Comparison of ENCODE assay signal across 16 mouse cellular contexts in genomic region chr10:8778845-8779244, GRCm38 (mm10).
DNase-seq lines count a peak whose midpoint lies in the region; ATAC-seq and TF ChIP-seq lines count a peak whose summit lies in the region.
"Had no signal": no experiment of that assay in that cellular context is flagged by ENCODE, and none has a peak within 500 bp of the region (broad histone marks: within the 10 kb centered on the region; RNA-seq: fewer than 3 reads in every experiment).

No protein-coding gene starts in this region.

- no peak overlapping the region for H3K27ac ChIP-seq in heart, postnatal 0 days (ENCODE audit: low read depth)
- H3K27ac ChIP-seq in lung, embryonic 14.5 days (ENCODE audit: low read depth) = no peak overlapping the region
- no peak overlapping the region for H3K27ac ChIP-seq in small intestine, adult 2 months (ENCODE audit: insufficient read depth, low read depth, low read length)
- H3K27ac ChIP-seq: heart, embryonic 13.5 days; hindbrain, embryonic 14.5 days had no signal

- H3K36me3 ChIP-seq in heart, postnatal 0 days (replicated peaks; ENCODE audit: control insufficient read depth, insufficient read depth, low read length) = peaks cover 35% of the 10 kb centered on the region
- peaks cover 29% of the 10 kb centered on the region for H3K36me3 ChIP-seq in lung, embryonic 14.5 days (ENCODE audit: insufficient read depth)
- peaks cover 8% of the 10 kb centered on the region for H3K36me3 ChIP-seq in small intestine, adult 2 months (ENCODE audit: control insufficient read depth, insufficient read depth, low read length)

- DNase-seq in heart, postnatal 0 days (ENCODE audit: low spot score) = no peak
- DNase-seq in heart, postnatal 4 days = no peak
- no peak for DNase-seq in lung, embryonic 14.5 days
- no peak for DNase-seq in lung, postnatal 36 days
- no peak for DNase-seq in Patski (ENCODE audit: low read depth, low spot score)
- DNase-seq in spleen, adult 18-20 months = no peak
- DNase-seq: adrenal gland, adult 2 months; cerebellum, adult 9-11 months; embryo, embryonic 11 days; gastrocnemius, postnatal 36 days; kidney, adult 8-10 months; thymus, postnatal 25 days had no signal

- no peak overlapping the region for H3K9ac ChIP-seq in heart, postnatal 0 days (replicated peaks; ENCODE audit: low read depth, low read length)
- no peak overlapping the region for H3K9ac ChIP-seq in lung, embryonic 14.5 days
- H3K9ac ChIP-seq: heart, embryonic 13.5 days; hindbrain, embryonic 14.5 days had no signal

- 0 out of 2 replicates have a peak, but pooled peaks have one; percentile 15 for TF ChIP-seq CTCF in heart, postnatal 0 days (IDR thresholded peaks at IDR 0.05; ENCODE audit: low read depth)
- TF ChIP-seq CTCF in lung, embryonic 14.5 days (IDR thresholded peaks at IDR 0.05; ENCODE audit: low read depth) = peak; percentile 35; the same call in 1 of the 2 replicates
- TF ChIP-seq CTCF in Patski (IDR thresholded peaks at IDR 0.05) = peak; percentile 68
- TF ChIP-seq CTCF in small intestine, adult 2 months (IDR thresholded peaks at IDR 0.05; ENCODE audit: extremely low read depth, insufficient read length, insufficient replicate concordance, low read depth, low read length) = peak; percentile 29; the same call in 1 of the 2 replicates

- peaks cover 9% of the 10 kb centered on the region; the same call in 1 of the 2 replicates for H3K4me1 ChIP-seq in heart, postnatal 0 days (ENCODE audit: control insufficient read depth, insufficient read depth)
- H3K4me1 ChIP-seq in lung, embryonic 14.5 days (ENCODE audit: insufficient read depth) = no peaks in the 10 kb centered on the region
- H3K4me1 ChIP-seq in small intestine, adult 2 months (ENCODE audit: control insufficient read depth, insufficient read depth, insufficient read length, low read length) = no peaks in the 10 kb centered on the region; the same call in 1 of the 2 replicates

- in situ Hi-C loops in Patski (cut with MboI; ENCODE audit: low pct_unique_long_range_greater_than_20kb) = no loop called here

- POLR2A ChIA-PET in Patski (lab: Charles Lee) = no interaction called here

- H3K4me2 ChIP-seq in heart, postnatal 0 days (ENCODE audit: low read depth, low read length) = no peak overlapping the region
- no peak overlapping the region for H3K4me2 ChIP-seq in lung, embryonic 14.5 days
- H3K4me2 ChIP-seq: heart, embryonic 13.5 days; hindbrain, embryonic 14.5 days had no signal

- no peak overlapping the region for H3K4me3 ChIP-seq in heart, postnatal 0 days (ENCODE audit: low read depth, low read length)
- H3K4me3 ChIP-seq in lung, embryonic 14.5 days (ENCODE audit: low read depth, low read length) = no peak overlapping the region
- H3K4me3 ChIP-seq in small intestine, adult 2 months (ENCODE audit: low read depth, low read length) = no peak overlapping the region
- H3K4me3 ChIP-seq: erythroblast, embryonic 14.5 days; heart, embryonic 13.5 days had no signal

- no peaks in the 10 kb centered on the region for H3K9me3 ChIP-seq in heart, postnatal 0 days (replicated peaks; ENCODE audit: control insufficient read depth, low read length)
- H3K9me3 ChIP-seq in lung, embryonic 14.5 days (ENCODE audit: low read depth, low read length) = no peaks in the 10 kb centered on the region
- H3K9me3 ChIP-seq: heart, embryonic 13.5 days had no signal

- no peak for ATAC-seq in heart, postnatal 0 days (ENCODE audit: insufficient read depth, low read depth)
- ATAC-seq in lung, embryonic 14.5 days (ENCODE audit: insufficient read depth) = no peak
- ATAC-seq in Patski = no peak

- no peak for TF ChIP-seq EP300 in heart, postnatal 0 days (IDR thresholded peaks at IDR 0.05; ENCODE audit: low read depth)

- no peak for TF ChIP-seq POLR2A in small intestine, adult 2 months (IDR thresholded peaks at IDR 0.05; ENCODE audit: low read depth, low read length)

- WGBS in heart, postnatal 0 days = 89% methylated on average over 7 of the region's 7 CpGs
- 88% methylated on average over 7 of the region's 7 CpGs for WGBS in lung, embryonic 14.5 days
- WGBS in small intestine, adult 2 months = 96% methylated on average over 7 of the region's 7 CpGs

- H3K27me3 ChIP-seq in heart, postnatal 0 days (ENCODE audit: control insufficient read depth, insufficient read depth, low read length) = no peaks in the 10 kb centered on the region
- H3K27me3 ChIP-seq in lung, embryonic 14.5 days (ENCODE audit: insufficient read depth, low read length) = no peaks in the 10 kb centered on the region
- no peaks in the 10 kb centered on the region for H3K27me3 ChIP-seq in Patski
- no peaks in the 10 kb centered on the region for H3K27me3 ChIP-seq in small intestine, adult 2 months (ENCODE audit: control insufficient read depth, insufficient read depth, low read length)
- H3K27me3 ChIP-seq: heart, embryonic 13.5 days had no signal

- CTCF ChIA-PET in Patski (lab: Charles Lee) = interaction anchor here (0.8 to 0.9 kb wide), 3 partner anchors 31 to 37 kb away, joined by 3 to 5 read pairs (median 4); no protein-coding TSS in a partner anchor

Comparison
In these comparisons a context has a peak if more than half of its experiments do, and no peak if none do; other contexts are left out.
1. CTCF ChIP-seq: peak in every context shown above with its lines; median percentile 68 in Patski; 35 in lung, embryonic 14.5 days; 29 in small intestine, adult 2 months; 15 in heart, postnatal 0 days.